Mouse (Mus musculus): Measurements from ENCODE around the gene Zwilch. TPM values are rescaled to one million over a fixed set of nuclear protein-coding genes. Genes with fewer than 3 reads are reported as not detected.
A peak's percentile ranks its signal among the peaks of the same experiment; 100 is the strongest.

Zwilch gene
- 10.0 and 10.8 TPM in 2 replicates for polyA plus RNA-seq (2015; fragmentation: Nextera tagmentation; extraction: Ambion mirVana)

DNA sequence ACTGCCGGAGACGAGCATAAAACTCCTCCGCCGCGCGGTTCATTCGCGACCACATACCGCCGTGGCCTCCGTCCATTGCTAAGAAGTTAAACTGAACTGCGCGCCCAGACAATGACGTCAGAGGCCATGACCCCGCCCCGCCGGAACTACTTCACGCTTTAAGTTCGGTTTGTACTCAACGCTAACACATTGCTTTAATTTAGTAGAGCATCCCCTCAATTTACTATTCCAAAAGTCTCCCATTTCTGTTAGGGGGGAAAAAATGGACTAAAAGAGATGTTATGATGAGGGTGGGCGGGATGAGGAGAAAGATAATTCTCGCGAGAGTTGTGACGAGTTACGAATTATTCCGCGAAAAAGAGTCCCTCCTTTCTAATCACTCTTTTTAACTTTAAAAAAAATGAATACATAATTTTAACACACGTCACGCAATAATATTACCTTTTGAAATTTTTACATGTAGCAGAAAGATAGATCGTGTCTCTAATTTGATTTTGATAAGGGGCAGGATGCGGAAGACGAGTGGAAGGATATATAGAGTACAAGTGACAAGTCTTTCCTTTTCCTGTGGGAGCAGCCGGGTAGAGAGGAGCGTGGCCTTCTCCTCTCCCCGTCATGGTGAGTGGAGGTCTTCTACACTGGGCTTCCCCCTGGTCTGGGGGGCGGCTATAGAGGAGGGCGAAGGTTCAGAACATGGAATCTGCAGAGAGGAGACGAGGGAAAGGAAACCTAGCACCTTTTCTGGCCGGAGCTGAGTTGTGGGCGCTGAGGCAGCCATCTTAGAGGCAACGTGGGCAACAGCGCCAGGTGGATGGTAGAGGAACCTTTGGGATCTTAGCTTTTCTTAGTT, at the start of gene Zwilch, which contains the start of gene Rpl4:
TSS of gene Zwilch (minus strand) at position 289 of the 850 bp plus-strand sequence.
TSS of gene Rpl4 (plus strand) at position 560 of the 850 bp plus-strand sequence.
- Histone ChIP-seq H3K4me1 (replicated peaks; ENCODE audit: control insufficient read depth, insufficient read depth, low read length) (peaks cover 19% of the 10 kb centered on the region), H3K4me3 (replicated peaks; ENCODE audit: low read length) (peak within 1 kb of the TSS; percentile 93), H3K9me3 (ENCODE audit: control insufficient read depth, low read length) (no peaks in the 10 kb centered on the region), H3K27ac (ENCODE audit: low read length) (peak within 1 kb of the TSS; percentile 85), H3K27me3 (replicated peaks; ENCODE audit: control insufficient read depth, insufficient read depth, low read length) (no peaks in the 10 kb centered on the region), H3K4me2 (ENCODE audit: low read length) (peak within 1 kb of the TSS; percentile 98), H3K36me3 (ENCODE audit: control insufficient read depth, insufficient read depth) (peaks cover 22% of the 10 kb centered on the region), H3K9ac (replicated peaks; ENCODE audit: low read depth, low read length) (peak within 1 kb of the TSS; percentile 82)
- ATAC-seq: peak; percentile 81
- WGBS: under 1% methylated on average over 42 of the region's 42 CpGs

DNA sequence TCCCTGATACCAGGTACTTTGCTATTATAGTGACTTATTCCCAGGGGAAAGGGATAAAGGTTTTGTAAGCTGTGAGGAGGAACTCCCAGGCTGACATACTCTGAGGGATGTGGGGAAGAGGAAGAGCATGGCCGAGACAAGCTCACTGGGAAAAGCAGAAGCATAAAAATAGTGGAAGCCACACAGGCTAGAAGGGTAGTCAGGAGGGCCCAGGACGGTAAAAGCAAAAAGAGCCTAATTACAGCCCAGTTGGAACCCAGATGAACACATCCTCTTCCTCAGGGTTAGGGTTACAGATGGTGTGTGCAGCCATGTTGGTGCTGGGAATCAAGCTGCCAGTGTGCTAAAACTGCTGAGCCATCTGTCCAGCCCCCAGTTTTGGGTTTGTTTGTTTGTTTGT, 49.2 kb upstream of the Zwilch start:
- ATAC-seq: no peak
- no peaks in the 10 kb centered on the region for H3K36me3 ChIP-seq (ENCODE audit: control insufficient read depth, insufficient read depth)
- WGBS: 71% methylated on average over 2 of the region's 2 CpGs
- H3K9me3 ChIP-seq (ENCODE audit: control insufficient read depth, low read length): no peaks in the 10 kb centered on the region
- no peak overlapping the region for H3K4me3 ChIP-seq (replicated peaks; ENCODE audit: low read length)
- no peak overlapping the region for H3K27ac ChIP-seq (ENCODE audit: low read length)
- H3K27me3 ChIP-seq (replicated peaks; ENCODE audit: control insufficient read depth, insufficient read depth, low read length): no peaks in the 10 kb centered on the region
- H3K4me2 ChIP-seq (ENCODE audit: low read length): no peak overlapping the region
- no peaks in the 10 kb centered on the region for H3K4me1 ChIP-seq (replicated peaks; ENCODE audit: control insufficient read depth, insufficient read depth, low read length)
- H3K9ac ChIP-seq (replicated peaks; ENCODE audit: low read depth, low read length): no peak overlapping the region

DNA sequence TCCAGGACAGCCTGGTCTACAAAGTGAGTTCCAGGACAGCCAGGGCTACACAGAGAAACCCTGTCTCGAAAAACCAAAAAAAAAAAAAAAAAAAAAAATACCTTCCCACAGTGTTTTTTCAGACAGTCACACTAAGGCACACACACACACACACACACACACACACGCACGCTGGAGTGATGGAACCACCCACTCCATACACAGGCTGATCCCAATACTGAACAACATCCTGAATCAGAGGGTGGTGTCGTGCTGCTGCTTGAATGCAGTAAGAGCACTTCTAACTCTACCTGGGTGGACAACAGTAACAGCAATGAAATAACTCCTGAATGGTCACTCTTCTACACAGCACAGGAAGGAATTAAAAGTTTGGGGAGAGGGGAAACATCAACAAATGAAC, 48.6 kb upstream of the Zwilch start:
- H3K27ac ChIP-seq (ENCODE audit: low read length): no peak overlapping the region
- H3K9ac ChIP-seq (replicated peaks; ENCODE audit: low read depth, low read length): no peak overlapping the region
- 85% methylated on average over 4 of the region's 4 CpGs for WGBS
- H3K4me2 ChIP-seq (ENCODE audit: low read length): no peak overlapping the region
- no peaks in the 10 kb centered on the region for H3K4me1 ChIP-seq (replicated peaks; ENCODE audit: control insufficient read depth, insufficient read depth, low read length)
- H3K9me3 ChIP-seq (ENCODE audit: control insufficient read depth, low read length): no peaks in the 10 kb centered on the region
- no peaks in the 10 kb centered on the region for H3K27me3 ChIP-seq (replicated peaks; ENCODE audit: control insufficient read depth, insufficient read depth, low read length)
- no peak overlapping the region for H3K4me3 ChIP-seq (replicated peaks; ENCODE audit: low read length)
- H3K36me3 ChIP-seq (ENCODE audit: control insufficient read depth, insufficient read depth): no peaks in the 10 kb centered on the region
- ATAC-seq: no peak

DNA sequence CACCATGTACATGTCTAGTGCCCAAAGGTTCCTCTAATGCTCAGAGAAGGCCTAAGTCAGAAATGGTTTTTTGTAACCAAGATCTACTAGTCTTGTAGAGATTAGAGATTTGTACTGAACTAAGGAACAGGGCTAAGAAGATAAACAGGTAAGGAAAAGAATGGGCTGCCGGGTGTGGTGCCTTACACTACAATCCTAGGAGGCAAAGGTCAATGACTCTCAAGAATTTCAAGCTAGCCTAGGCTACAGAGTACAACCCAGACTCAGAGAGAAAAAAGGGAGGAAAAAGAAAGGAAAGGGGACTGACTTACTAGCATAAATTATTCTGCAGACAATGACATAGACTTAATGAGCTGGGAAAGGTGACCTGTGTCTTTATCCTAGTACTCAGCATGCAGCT, 47.7 kb upstream of the Zwilch start:
- Histone ChIP-seq H3K4me1 (replicated peaks; ENCODE audit: control insufficient read depth, insufficient read depth, low read length) (no peaks in the 10 kb centered on the region), H3K9me3 (ENCODE audit: control insufficient read depth, low read length) (no peaks in the 10 kb centered on the region), H3K27me3 (replicated peaks; ENCODE audit: control insufficient read depth, insufficient read depth, low read length) (no peaks in the 10 kb centered on the region), H3K9ac (replicated peaks; ENCODE audit: low read depth, low read length) (no peak overlapping the region), H3K27ac (ENCODE audit: low read length) (no peak overlapping the region), H3K4me3 (replicated peaks; ENCODE audit: low read length) (no peak overlapping the region), H3K36me3 (ENCODE audit: control insufficient read depth, insufficient read depth) (no peaks in the 10 kb centered on the region), H3K4me2 (ENCODE audit: low read length) (no peak overlapping the region)
- WGBS: 69% methylated on average over 1 of the region's 1 CpGs
- ATAC-seq: no peak

DNA sequence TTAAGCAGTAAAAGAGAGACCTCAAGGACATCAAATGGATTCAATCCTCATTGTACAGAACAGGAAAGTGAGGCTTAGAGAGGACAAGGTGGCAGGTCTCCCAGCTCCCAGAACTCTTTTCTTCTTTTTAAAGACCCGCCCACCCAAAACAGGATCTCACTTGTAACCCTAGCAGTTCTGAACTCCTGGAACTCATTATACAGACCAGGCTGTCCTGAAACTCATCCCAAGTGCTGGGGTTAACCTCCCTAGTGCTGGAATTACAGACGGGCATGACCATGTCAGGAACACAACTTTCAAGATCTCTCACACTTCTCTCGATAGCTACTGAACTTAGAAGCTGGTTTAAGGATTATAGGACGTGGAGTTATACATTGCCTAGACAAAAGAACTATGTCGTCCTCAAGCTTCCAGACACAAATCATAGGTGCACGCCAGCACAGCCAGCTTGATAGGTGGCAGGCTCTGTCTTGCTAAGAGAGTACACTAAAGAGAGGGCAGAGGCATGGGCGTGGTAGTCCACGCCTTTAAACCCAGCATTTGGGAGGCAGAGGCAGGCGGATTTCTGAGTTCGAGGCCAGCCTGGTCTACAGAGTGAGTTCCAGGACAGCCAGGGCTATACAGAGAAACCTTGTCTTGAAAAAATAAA, 47.0 kb upstream of the Zwilch start:
- WGBS: 81% methylated on average over 10 of the region's 10 CpGs
- H3K36me3 ChIP-seq (ENCODE audit: control insufficient read depth, insufficient read depth): no peaks in the 10 kb centered on the region
- H3K4me2 ChIP-seq (ENCODE audit: low read length): no peak overlapping the region
- no peaks in the 10 kb centered on the region for H3K27me3 ChIP-seq (replicated peaks; ENCODE audit: control insufficient read depth, insufficient read depth, low read length)
- H3K27ac ChIP-seq (ENCODE audit: low read length): no peak overlapping the region
- no peaks in the 10 kb centered on the region for H3K9me3 ChIP-seq (ENCODE audit: control insufficient read depth, low read length)
- H3K4me1 ChIP-seq (replicated peaks; ENCODE audit: control insufficient read depth, insufficient read depth, low read length): no peaks in the 10 kb centered on the region
- no peak overlapping the region for H3K9ac ChIP-seq (replicated peaks; ENCODE audit: low read depth, low read length)
- H3K4me3 ChIP-seq (replicated peaks; ENCODE audit: low read length): no peak overlapping the region
- ATAC-seq: no peak

DNA sequence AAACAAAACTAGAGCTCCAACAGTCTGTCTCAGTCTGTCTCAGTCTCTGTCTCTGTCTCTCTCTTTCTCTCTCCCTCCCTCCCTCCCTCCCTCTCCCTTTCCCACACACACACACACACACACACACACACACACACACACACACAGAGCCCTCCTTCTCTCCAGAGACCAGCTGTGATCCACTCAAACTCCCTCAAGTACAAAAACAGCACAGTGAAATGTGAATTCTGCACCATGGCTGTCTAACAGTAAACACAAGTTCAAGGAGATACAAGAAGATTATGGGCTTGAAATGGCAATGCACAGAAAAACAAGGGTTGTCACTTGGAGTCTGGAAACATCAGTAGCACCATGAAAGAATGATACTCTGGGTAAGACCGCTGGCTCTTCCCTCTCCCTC, 46.4 kb upstream of the Zwilch start:
- H3K27ac ChIP-seq (ENCODE audit: low read length): no peak overlapping the region
- 39% methylated on average over 1 of the region's 1 CpGs for WGBS
- no peak overlapping the region for H3K4me3 ChIP-seq (replicated peaks; ENCODE audit: low read length)
- no peak for ATAC-seq
- H3K9me3 ChIP-seq (ENCODE audit: control insufficient read depth, low read length): no peaks in the 10 kb centered on the region
- no peak overlapping the region for H3K4me2 ChIP-seq (ENCODE audit: low read length)
- no peaks in the 10 kb centered on the region for H3K36me3 ChIP-seq (ENCODE audit: control insufficient read depth, insufficient read depth)
- no peaks in the 10 kb centered on the region for H3K4me1 ChIP-seq (replicated peaks; ENCODE audit: control insufficient read depth, insufficient read depth, low read length)
- H3K27me3 ChIP-seq (replicated peaks; ENCODE audit: control insufficient read depth, insufficient read depth, low read length): no peaks in the 10 kb centered on the region
- no peak overlapping the region for H3K9ac ChIP-seq (replicated peaks; ENCODE audit: low read depth, low read length)

DNA sequence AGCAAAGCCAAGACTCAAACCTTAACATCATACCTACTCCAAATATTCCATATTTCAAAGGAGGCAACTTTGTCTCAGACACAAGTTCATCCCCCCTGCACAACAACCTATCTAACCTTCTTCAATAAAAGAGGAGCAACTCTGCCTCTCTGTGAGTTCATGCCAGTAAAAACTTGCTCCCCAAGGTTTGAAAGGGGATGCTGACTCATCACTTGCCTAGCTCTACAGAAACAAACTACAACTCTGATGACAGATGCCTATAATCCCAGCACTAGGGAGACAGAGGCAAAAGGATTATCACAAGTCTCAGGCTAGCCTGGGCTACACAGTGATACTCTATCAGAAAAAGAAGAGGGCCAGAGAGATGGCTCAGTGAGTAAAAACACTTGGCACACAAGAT, 45.0 kb upstream of the Zwilch start:
- no peak overlapping the region for H3K4me3 ChIP-seq (replicated peaks; ENCODE audit: low read length)
- ATAC-seq: no peak

DNA sequence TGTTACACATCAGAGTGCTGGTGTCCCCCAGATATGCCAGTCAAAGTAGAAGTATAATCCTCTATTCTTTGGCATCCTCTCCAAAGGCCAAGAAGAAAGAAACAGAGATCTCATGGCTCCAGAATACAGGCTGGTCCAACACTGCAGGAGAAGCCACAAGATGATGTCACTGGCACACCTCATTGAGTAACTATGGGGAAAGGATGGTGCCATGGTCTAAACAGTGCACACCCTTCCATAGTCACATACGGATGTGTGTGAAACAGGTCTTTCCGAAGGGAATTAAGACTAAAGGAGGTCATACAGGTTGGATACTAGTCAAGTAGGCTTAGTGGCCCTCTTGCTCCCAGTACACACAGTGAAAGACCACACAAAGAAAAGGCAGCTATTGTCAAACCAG, 43.7 kb upstream of the Zwilch start:
- no peaks in the 10 kb centered on the region for H3K27me3 ChIP-seq (replicated peaks; ENCODE audit: control insufficient read depth, insufficient read depth, low read length)
- no peak for ATAC-seq
- H3K4me2 ChIP-seq (ENCODE audit: low read length): no peak overlapping the region
- H3K4me1 ChIP-seq (replicated peaks; ENCODE audit: control insufficient read depth, insufficient read depth, low read length): no peaks in the 10 kb centered on the region
- no peaks in the 10 kb centered on the region for H3K36me3 ChIP-seq (ENCODE audit: control insufficient read depth, insufficient read depth)
- no peak overlapping the region for H3K9ac ChIP-seq (replicated peaks; ENCODE audit: low read depth, low read length)
- no peak overlapping the region for H3K4me3 ChIP-seq (replicated peaks; ENCODE audit: low read length)
- 93% methylated on average over 2 of the region's 2 CpGs for WGBS
- no peaks in the 10 kb centered on the region for H3K9me3 ChIP-seq (ENCODE audit: control insufficient read depth, low read length)
- no peak overlapping the region for H3K27ac ChIP-seq (ENCODE audit: low read length)

More for the DNA sequence above, 45.0 kb upstream of the Zwilch start:
- no peaks in the 10 kb centered on the region for H3K4me1 ChIP-seq (replicated peaks; ENCODE audit: control insufficient read depth, insufficient read depth, low read length)
- no peaks in the 10 kb centered on the region for H3K27me3 ChIP-seq (replicated peaks; ENCODE audit: control insufficient read depth, insufficient read depth, low read length)
- no peak overlapping the region for H3K9ac ChIP-seq (replicated peaks; ENCODE audit: low read depth, low read length)
- H3K27ac ChIP-seq (ENCODE audit: low read length): no peak overlapping the region
- no peak overlapping the region for H3K4me2 ChIP-seq (ENCODE audit: low read length)
- H3K9me3 ChIP-seq (ENCODE audit: control insufficient read depth, low read length): no peaks in the 10 kb centered on the region
- no peaks in the 10 kb centered on the region for H3K36me3 ChIP-seq (ENCODE audit: control insufficient read depth, insufficient read depth)

DNA sequence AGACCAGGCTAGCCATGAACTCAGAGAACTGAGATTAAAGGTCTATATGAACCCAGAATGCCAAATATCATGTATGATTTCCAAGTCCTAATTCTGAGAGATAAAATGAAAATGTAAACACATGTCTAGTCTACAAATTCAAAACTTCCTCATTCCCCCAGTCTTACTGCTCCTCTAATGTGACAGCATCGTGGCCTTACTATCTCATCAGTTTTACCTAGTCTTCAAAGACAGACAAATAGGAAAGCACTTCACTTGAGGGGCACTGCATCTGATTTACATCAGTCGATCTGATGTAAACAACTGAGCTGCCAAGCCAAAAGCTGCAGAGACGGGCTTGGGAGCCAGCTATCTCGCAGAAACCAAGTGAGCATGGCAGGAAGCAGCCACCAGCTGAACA, 43.2 kb upstream of the Zwilch start:
- Histone ChIP-seq H3K27ac (ENCODE audit: low read length) (no peak overlapping the region), H3K4me3 (replicated peaks; ENCODE audit: low read length) (no peak overlapping the region), H3K9ac (replicated peaks; ENCODE audit: low read depth, low read length) (no peak overlapping the region), H3K9me3 (ENCODE audit: control insufficient read depth, low read length) (no peaks in the 10 kb centered on the region), H3K36me3 (ENCODE audit: control insufficient read depth, insufficient read depth) (no peaks in the 10 kb centered on the region), H3K27me3 (replicated peaks; ENCODE audit: control insufficient read depth, insufficient read depth, low read length) (no peaks in the 10 kb centered on the region), H3K4me2 (ENCODE audit: low read length) (no peak overlapping the region), H3K4me1 (replicated peaks; ENCODE audit: control insufficient read depth, insufficient read depth, low read length) (no peaks in the 10 kb centered on the region)
- no peak for ATAC-seq
- WGBS: 66% methylated on average over 4 of the region's 4 CpGs

Measured in forebrain, embryonic 16.5 days (tissue).